Mouse (Mus musculus): ENCODE results near the gene Grk5.
"Not testable (repeated sequence)": the region's sequence is repeated elsewhere in the genome, so short reads cannot be mapped to it uniquely, and the experiment has no call there.

- TF ChIP-seq CTCF, EP300 (IDR thresholded peaks at IDR 0.05; ENCODE audit: low read depth): not testable (repeated sequence)
These were observed 23.4 kb upstream of the Grk5 start for GRCm38 (mm10) chr19:60866169-60866568.
